Mouse (Mus musculus) spleen, adult 2 months (tissue): ENCODE data around the gene Gm21954. TPM values are rescaled to one million over a fixed set of nuclear protein-coding genes. Genes with fewer than 3 reads are reported as not detected.

ENCODE experiments used
- DNase-seq, 2 experiments: peaks; one replicate each; pipeline versions ENCODE4 v3.0.0 to v3.0.0-alpha.2; 2012 to 2021; ENCODE audit warnings: low spot score in 2 of 2, low read depth in 1 of 2
- H3K27ac ChIP-seq: fragments of 200-500 bp; 2 replicates; pipeline ENCODE4 v1.5.1; 2012; ENCODE audit warnings: low read length, inconsistent platforms; ENCODE audit not compliant: insufficient read depth
- H3K27me3 ChIP-seq: fragments of 200-500 bp; 2 replicates; pipeline ENCODE4 v1.6.1; 2012; ENCODE audit warnings: mild to moderate bottlenecking, moderate library complexity, low read length, inconsistent platforms; ENCODE audit not compliant: control insufficient read depth, insufficient read depth
- H3K36me3 ChIP-seq: fragments of 200-500 bp; 2 replicates; pipeline ENCODE4 v1.6.1; 2012; ENCODE audit warnings: mild to moderate bottlenecking, low read length, inconsistent platforms; ENCODE audit not compliant: control insufficient read depth, insufficient read depth
- H3K4me1 ChIP-seq: fragments of 200-500 bp; 2 replicates; pipeline ENCODE4 v1.6.1; 2011; ENCODE audit warnings: inconsistent platforms; ENCODE audit not compliant: control insufficient read depth, insufficient read depth, insufficient read length
- H3K4me3 ChIP-seq: fragments of 200-500 bp; 2 replicates; pipeline ENCODE4 v1.5.1; 2011; ENCODE audit warnings: mild to moderate bottlenecking, inconsistent platforms; ENCODE audit not compliant: insufficient read depth, insufficient read length; ENCODE audit errors: extremely low read depth
- CTCF ChIP-seq: fragments of 200-500 bp; IDR thresholded peaks from 2 replicates; pipeline ENCODE4 v1.5.1; 2011; ENCODE audit warnings: mild to moderate bottlenecking, inconsistent platforms; ENCODE audit not compliant: insufficient read depth, insufficient read length, insufficient replicate concordance; ENCODE audit errors: extremely low read depth
- POLR2A ChIP-seq: fragments of 200-500 bp; IDR thresholded peaks from 2 replicates; pipeline ENCODE4 v1.6.1; 2011; ENCODE audit warnings: low read depth, low read length, inconsistent platforms
- WGBS: fragments of 180-500 bp; shearing (Covaris S2); methylation state at CpG from one replicate; pipeline ENCODE4 v1.1.7; 2018; 5-methylcytosine and 5-hydroxymethylcytosine counted together
- polyA plus RNA-seq: library from polyadenylated mRNA; depleted of rRNA; stranded (reverse); fragments of >200 nt; gene quantifications from 2 replicates; pipeline ENCODE4 v1.2.3, GENCODE M21; 2012; rRNA removed

Gene Gm21954
- not detected in 2 replicates for polyA plus RNA-seq

GRCm38 (mm10) chr3:55472110-55472509, at the start of gene Gm21954:
TSS of gene Gm21954 (minus strand) at chr3:55472210.
- no peaks in the 10 kb centered on the region for H3K36me3 ChIP-seq
- H3K27ac ChIP-seq: no peak within 1 kb of the TSS
- H3K4me3 ChIP-seq: no peak within 1 kb of the TSS
- H3K27me3 ChIP-seq: no peaks in the 10 kb centered on the region
- no peak for TF ChIP-seq CTCF
- no peak for TF ChIP-seq POLR2A
- 83% methylated on average over 2 of the region's 2 CpGs for WGBS
- no peak for DNase-seq
- no peaks in the 10 kb centered on the region for H3K4me1 ChIP-seq

GRCm38 (mm10) chr3:55521776-55522175, 49.8 kb upstream of the Gm21954 start:
- Histone ChIP-seq H3K4me1 (no peaks in the 10 kb centered on the region; the same call in 1 of the 2 replicates), H3K36me3 (no peaks in the 10 kb centered on the region), H3K27ac (no peak overlapping the region), H3K4me3 (no peak overlapping the region), H3K27me3 (no peaks in the 10 kb centered on the region)
- WGBS: 91% methylated on average over 8 of the region's 8 CpGs
- DNase-seq: no peak
- TF ChIP-seq CTCF (no peak), POLR2A (no peak)

- Histone ChIP-seq H3K4me3 (no peak overlapping the region), H3K27me3 (no peaks in the 10 kb centered on the region), H3K4me1 (no peaks in the 10 kb centered on the region; the same call in 1 of the 2 replicates), H3K36me3 (no peaks in the 10 kb centered on the region), H3K27ac (no peak overlapping the region)
- whole genome bisulfite sequencing: 36% methylated on average over 12 of the region's 12 CpGs
- no peak for TF ChIP-seq POLR2A
- TF ChIP-seq CTCF: peak; percentile 28; the same call in 1 of the 2 replicates
- DNase-seq: peak in 1 of 2 experiments; percentile 24
These were observed 48.5 kb upstream of the Gm21954 start for GRCm38 (mm10) chr3:55520240-55521180.

GRCm38 (mm10) chr3:55517454-55518014, 45.5 kb upstream of the Gm21954 start:
- Histone ChIP-seq H3K4me1 (no peaks in the 10 kb centered on the region; the same call in 1 of the 2 replicates), H3K36me3 (no peaks in the 10 kb centered on the region), H3K27me3 (no peaks in the 10 kb centered on the region), H3K4me3 (peak overlapping the region; percentile 10; the same call in 1 of the 2 replicates), H3K27ac (no peak overlapping the region)
- TF ChIP-seq CTCF (no peak), POLR2A (no peak)
- 11% methylated on average over 17 of the region's 17 CpGs for WGBS
- no peak for DNase-seq

- no peak overlapping the region for H3K4me3 ChIP-seq
- H3K27me3 ChIP-seq: no peaks in the 10 kb centered on the region
- WGBS: 93% methylated on average over 5 of the region's 5 CpGs
- H3K4me1 ChIP-seq: no peaks in the 10 kb centered on the region; the same call in 1 of the 2 replicates
- no peaks in the 10 kb centered on the region for H3K36me3 ChIP-seq
- DNase-seq: no peak
- TF ChIP-seq POLR2A (no peak), CTCF (no peak)
- no peak overlapping the region for H3K27ac ChIP-seq
These were observed 44.0 kb upstream of the Gm21954 start for GRCm38 (mm10) chr3:55515966-55516365.

GRCm38 (mm10) chr3:55511658-55512057, 39.6 kb upstream of the Gm21954 start:
- Histone ChIP-seq H3K4me1 (no peaks in the 10 kb centered on the region), H3K4me3 (no peak overlapping the region), H3K27me3 (no peaks in the 10 kb centered on the region), H3K36me3 (no peaks in the 10 kb centered on the region), H3K27ac (no peak overlapping the region)
- TF ChIP-seq POLR2A (no peak), CTCF (no peak)
- WGBS: 44% methylated on average over 6 of the region's 6 CpGs
- no peak for DNase-seq
